Mouse (Mus musculus): ENCODE measurements around the gene Scrt2. TPM values are rescaled to one million over a fixed set of nuclear protein-coding genes. Genes with fewer than 3 reads are reported as not detected.

Scrt2 gene
- polyA plus RNA-seq, 1 experiment from 2014 or later: not detected

DNA sequence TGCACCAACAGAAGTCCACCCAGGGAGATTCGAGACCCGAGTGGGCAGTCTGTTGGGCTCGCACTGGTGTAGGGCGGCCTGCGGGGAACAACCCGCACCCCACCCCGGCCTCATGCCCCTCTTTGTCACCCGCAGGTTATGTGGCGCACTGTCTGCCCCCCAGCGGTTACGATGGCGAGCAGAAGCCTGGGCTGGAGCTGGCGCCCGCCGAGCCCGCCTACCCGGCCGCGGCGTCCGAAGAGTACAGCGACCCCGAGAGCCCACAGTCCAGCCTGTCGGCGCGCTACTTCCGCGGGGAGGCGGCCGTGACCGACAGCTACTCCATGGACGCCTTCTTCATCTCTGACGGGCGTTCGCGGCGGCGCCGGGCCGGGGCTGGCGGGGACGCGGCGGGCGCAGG lies 11.6 kb downstream of the Scrt2 start:
- Histone ChIP-seq H3K9ac (ENCODE audit: low read length) (no peak overlapping the region), H3K4me1 (replicated peaks; ENCODE audit: control insufficient read depth, insufficient read depth) (peaks cover 4% of the 10 kb centered on the region; the same call in 1 of the 2 replicates), H3K4me2 (replicated peaks; ENCODE audit: low read depth) (peak overlapping the region; percentile 47; the same call in 1 of the 2 replicates), H3K27ac (replicated peaks) (no peak overlapping the region), H3K9me3 (ENCODE audit: control insufficient read depth, low read length) (no peaks in the 10 kb centered on the region), H3K36me3 (ENCODE audit: control insufficient read depth, insufficient read depth, low read length) (no peaks in the 10 kb centered on the region), H3K27me3 (ENCODE audit: control insufficient read depth, insufficient read depth, low read length) (peaks cover 24% of the 10 kb centered on the region), H3K4me3 (ENCODE audit: low read depth, low read length) (0 out of 2 replicates have a peak overlapping the region, but pooled peaks have one; percentile 29)
- WGBS: 5% methylated on average over 42 of the region's 45 CpGs
- TF ChIP-seq EP300 (optimal IDR thresholded peaks at IDR 0.05): no peak
- TF ChIP-seq CTCF (IDR thresholded peaks at IDR 0.05; ENCODE audit: low read depth): peak; percentile 15; the same call in 1 of the 2 replicates
- no peak for DNase-seq (ENCODE audit: low spot score)
- no peak for ATAC-seq (ENCODE audit: low FRiP score, low TSS enrichment)

DNA sequence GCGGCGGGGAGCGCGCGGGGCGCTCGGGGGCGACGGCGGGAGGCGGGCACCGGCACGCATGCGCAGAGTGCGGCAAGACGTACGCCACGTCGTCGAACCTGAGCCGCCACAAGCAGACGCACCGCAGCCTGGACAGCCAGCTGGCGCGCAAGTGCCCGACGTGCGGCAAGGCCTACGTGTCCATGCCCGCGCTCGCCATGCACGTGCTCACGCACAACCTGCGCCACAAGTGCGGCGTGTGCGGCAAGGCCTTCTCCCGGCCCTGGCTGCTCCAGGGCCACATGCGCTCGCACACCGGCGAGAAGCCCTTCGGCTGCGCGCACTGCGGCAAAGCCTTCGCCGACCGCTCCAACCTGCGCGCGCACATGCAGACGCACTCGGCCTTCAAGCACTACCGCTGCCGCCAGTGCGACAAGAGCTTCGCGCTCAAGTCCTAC lies 12.0 kb downstream of the Scrt2 start:
- TF ChIP-seq EP300 (optimal IDR thresholded peaks at IDR 0.05) (no peak), CTCF (IDR thresholded peaks at IDR 0.05; ENCODE audit: low read depth) (no peak)
- Histone ChIP-seq H3K4me2 (replicated peaks; ENCODE audit: low read depth) (peak overlapping the region; percentile 47), H3K9ac (ENCODE audit: low read length) (no peak overlapping the region), H3K27ac (replicated peaks) (no peak overlapping the region), H3K36me3 (ENCODE audit: control insufficient read depth, insufficient read depth, low read length) (no peaks in the 10 kb centered on the region), H3K4me3 (ENCODE audit: low read depth, low read length) (peak overlapping the region; percentile 29), H3K9me3 (ENCODE audit: control insufficient read depth, low read length) (no peaks in the 10 kb centered on the region), H3K4me1 (replicated peaks; ENCODE audit: control insufficient read depth, insufficient read depth) (peaks cover 4% of the 10 kb centered on the region; the same call in 1 of the 2 replicates), H3K27me3 (ENCODE audit: control insufficient read depth, insufficient read depth, low read length) (peaks cover 24% of the 10 kb centered on the region)
- ATAC-seq (ENCODE audit: low FRiP score, low TSS enrichment) (no peak), DNase-seq (ENCODE audit: low spot score) (peak; percentile 41)
- WGBS: under 1% methylated on average over 50 of the region's 60 CpGs

DNA sequence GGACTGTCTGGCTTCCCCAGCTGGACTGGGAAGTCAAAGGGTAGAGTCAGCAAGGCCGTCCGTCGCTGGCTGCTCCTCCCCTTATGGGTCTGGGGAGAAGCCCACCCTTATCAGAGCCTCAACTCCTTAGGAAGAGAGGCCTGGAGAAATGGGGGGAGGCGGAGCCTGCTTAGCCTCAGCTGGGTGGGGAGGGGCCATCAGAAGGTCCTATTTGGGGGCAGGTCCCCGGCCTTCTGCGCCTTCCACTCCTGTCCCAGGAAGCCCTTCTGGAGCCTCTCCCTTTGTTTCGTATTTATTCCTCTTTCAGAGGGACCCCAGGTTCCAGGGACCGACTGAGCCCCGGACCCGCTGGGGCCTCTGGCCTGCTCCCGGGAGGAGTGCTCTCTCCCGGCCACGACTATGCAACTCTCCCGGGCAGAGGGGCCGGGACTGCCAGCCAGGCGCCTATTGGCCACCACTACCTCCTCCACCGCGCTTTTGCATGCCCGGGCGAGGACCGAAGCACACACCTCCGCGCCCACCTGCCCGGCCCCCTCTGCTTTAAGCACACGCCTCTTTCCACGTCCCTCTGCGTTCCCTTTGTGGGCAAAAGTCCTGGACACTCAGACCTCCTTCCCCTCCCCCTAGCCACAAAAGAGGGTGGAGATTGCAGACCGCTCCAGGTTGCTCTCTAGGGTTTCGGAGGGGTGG lies 13.7 kb downstream of the Scrt2 start:
- H3K9ac ChIP-seq (ENCODE audit: low read length): no peak overlapping the region
- peaks cover 24% of the 10 kb centered on the region for H3K27me3 ChIP-seq (ENCODE audit: control insufficient read depth, insufficient read depth, low read length)
- H3K4me2 ChIP-seq (replicated peaks; ENCODE audit: low read depth): peak overlapping the region; percentile 20; the same call in 1 of the 2 replicates
- 5% methylated on average over 29 of the region's 29 CpGs for WGBS
- H3K4me1 ChIP-seq (replicated peaks; ENCODE audit: control insufficient read depth, insufficient read depth): peaks cover 4% of the 10 kb centered on the region; the same call in 1 of the 2 replicates
- no peak overlapping the region for H3K4me3 ChIP-seq (ENCODE audit: low read depth, low read length)
- TF ChIP-seq CTCF (IDR thresholded peaks at IDR 0.05; ENCODE audit: low read depth): no peak
- TF ChIP-seq EP300 (optimal IDR thresholded peaks at IDR 0.05): no peak
- H3K36me3 ChIP-seq (ENCODE audit: control insufficient read depth, insufficient read depth, low read length): no peaks in the 10 kb centered on the region
- DNase-seq (ENCODE audit: low spot score) (peak; percentile 21), ATAC-seq (ENCODE audit: low FRiP score, low TSS enrichment) (no peak)
- H3K9me3 ChIP-seq (ENCODE audit: control insufficient read depth, low read length): no peaks in the 10 kb centered on the region
- H3K27ac ChIP-seq (replicated peaks): no peak overlapping the region

DNA sequence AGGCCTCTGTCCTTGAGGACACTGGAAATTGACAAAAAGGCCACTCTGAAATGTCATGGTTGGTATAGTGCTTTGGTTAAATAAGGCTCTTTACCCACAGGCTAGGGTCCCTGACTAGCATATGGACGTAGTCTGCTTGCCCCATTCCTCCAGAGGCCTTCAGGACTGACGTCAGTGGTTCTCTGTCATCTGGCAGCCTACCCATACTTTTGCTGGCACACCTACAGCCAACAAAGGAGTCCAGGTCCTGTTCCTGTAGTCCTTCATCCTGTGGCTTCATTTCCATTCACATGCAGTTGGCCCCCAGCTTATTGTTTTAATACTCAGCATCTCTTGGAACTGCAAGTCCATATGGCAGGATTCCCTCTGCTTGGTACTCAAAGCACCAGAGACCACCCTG lies 15.6 kb downstream of the Scrt2 start:
- Histone ChIP-seq H3K27ac (replicated peaks) (no peak overlapping the region), H3K27me3 (ENCODE audit: control insufficient read depth, insufficient read depth, low read length) (peaks cover 24% of the 10 kb centered on the region), H3K4me2 (replicated peaks; ENCODE audit: low read depth) (no peak overlapping the region), H3K4me1 (replicated peaks; ENCODE audit: control insufficient read depth, insufficient read depth) (peaks cover 4% of the 10 kb centered on the region; the same call in 1 of the 2 replicates), H3K9me3 (ENCODE audit: control insufficient read depth, low read length) (no peaks in the 10 kb centered on the region), H3K9ac (ENCODE audit: low read length) (no peak overlapping the region), H3K4me3 (ENCODE audit: low read depth, low read length) (no peak overlapping the region), H3K36me3 (ENCODE audit: control insufficient read depth, insufficient read depth, low read length) (no peaks in the 10 kb centered on the region)
- ATAC-seq (ENCODE audit: low FRiP score, low TSS enrichment) (no peak), DNase-seq (ENCODE audit: low spot score) (no peak)
- 83% methylated on average over 2 of the region's 2 CpGs for WGBS
- TF ChIP-seq CTCF (IDR thresholded peaks at IDR 0.05; ENCODE audit: low read depth) (no peak), EP300 (optimal IDR thresholded peaks at IDR 0.05) (no peak)

DNA sequence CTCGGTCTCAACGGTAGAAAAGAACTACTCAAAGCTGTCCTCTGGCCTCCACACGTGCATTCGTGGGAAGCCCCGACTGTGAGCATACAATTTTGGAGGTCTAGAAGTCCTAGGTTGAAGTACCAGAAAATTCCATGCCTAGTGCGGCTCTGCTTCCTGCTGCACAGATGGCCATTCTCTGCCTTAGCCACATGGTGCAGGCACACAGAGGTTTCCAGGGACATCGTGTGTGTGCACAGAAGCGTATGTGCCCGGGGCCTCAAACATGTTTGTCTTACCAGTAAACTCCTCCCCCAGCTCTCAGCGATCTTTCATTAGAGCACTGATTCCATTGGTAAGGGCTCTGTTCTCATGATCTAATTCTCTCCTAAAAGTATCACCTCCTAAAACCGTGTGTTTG lies 16.6 kb downstream of the Scrt2 start:
- peaks cover 4% of the 10 kb centered on the region; the same call in 1 of the 2 replicates for H3K4me1 ChIP-seq (replicated peaks; ENCODE audit: control insufficient read depth, insufficient read depth)
- H3K9ac ChIP-seq (ENCODE audit: low read length): no peak overlapping the region
- H3K27ac ChIP-seq (replicated peaks): no peak overlapping the region
- ATAC-seq (ENCODE audit: low FRiP score, low TSS enrichment): no peak
- peaks cover 20% of the 10 kb centered on the region for H3K27me3 ChIP-seq (ENCODE audit: control insufficient read depth, insufficient read depth, low read length)
- H3K4me3 ChIP-seq (ENCODE audit: low read depth, low read length): no peak overlapping the region
- no peaks in the 10 kb centered on the region for H3K36me3 ChIP-seq (ENCODE audit: control insufficient read depth, insufficient read depth, low read length)
- no peak for DNase-seq (ENCODE audit: low spot score)
- WGBS: 65% methylated on average over 11 of the region's 11 CpGs
- H3K4me2 ChIP-seq (replicated peaks; ENCODE audit: low read depth): no peak overlapping the region
- no peak for TF ChIP-seq EP300 (optimal IDR thresholded peaks at IDR 0.05)
- H3K9me3 ChIP-seq (ENCODE audit: control insufficient read depth, low read length): no peaks in the 10 kb centered on the region

DNA sequence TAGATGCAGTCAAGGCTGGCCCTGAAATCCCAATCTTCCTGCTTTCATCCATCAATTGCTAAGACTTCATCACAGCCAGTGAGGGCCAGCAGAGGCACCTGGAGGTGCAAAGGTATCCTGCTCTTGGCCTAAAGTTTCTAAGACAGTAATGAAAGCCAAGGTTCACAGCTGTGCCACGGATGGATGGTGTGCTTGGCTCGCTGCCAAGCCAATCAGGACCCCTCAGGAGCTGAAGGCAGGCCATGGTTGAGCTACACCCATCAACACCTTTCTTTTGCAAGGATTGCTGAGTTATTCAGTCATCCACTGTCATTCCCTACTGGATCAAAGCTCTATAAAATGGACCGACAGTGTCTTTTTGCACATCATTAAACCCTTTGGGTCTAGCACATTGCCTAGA lies 18.2 kb downstream of the Scrt2 start:
- H3K4me1 ChIP-seq (replicated peaks; ENCODE audit: control insufficient read depth, insufficient read depth): no peaks in the 10 kb centered on the region
- 52% methylated on average over 3 of the region's 3 CpGs for WGBS
- no peaks in the 10 kb centered on the region for H3K36me3 ChIP-seq (ENCODE audit: control insufficient read depth, insufficient read depth, low read length)
- ATAC-seq (ENCODE audit: low FRiP score, low TSS enrichment): no peak
- no peak for DNase-seq (ENCODE audit: low spot score)
- no peak overlapping the region for H3K4me3 ChIP-seq (ENCODE audit: low read depth, low read length)
- H3K9me3 ChIP-seq (ENCODE audit: control insufficient read depth, low read length): no peaks in the 10 kb centered on the region
- no peak overlapping the region for H3K27ac ChIP-seq (replicated peaks)
- H3K4me2 ChIP-seq (replicated peaks; ENCODE audit: low read depth): no peak overlapping the region
- TF ChIP-seq CTCF (IDR thresholded peaks at IDR 0.05; ENCODE audit: low read depth) (no peak), EP300 (optimal IDR thresholded peaks at IDR 0.05) (no peak)
- H3K27me3 ChIP-seq (ENCODE audit: control insufficient read depth, insufficient read depth, low read length): peaks cover 7% of the 10 kb centered on the region; the same call in 1 of the 2 replicates
- H3K9ac ChIP-seq (ENCODE audit: low read length): no peak overlapping the region
